Mouse (Mus musculus) neural tube, embryonic 13.5 days (tissue): ENCODE data around the gene Dus3l. TPM values are rescaled to one million over a fixed set of nuclear protein-coding genes. Genes with fewer than 3 reads are reported as not detected.

ENCODE experiments used
- ATAC-seq: fragments of 200-750 bp; cut with Nextera tagmentation; 2 replicates; pipeline ENCODE4 v1.8.0; 2017; ENCODE audit warnings: low read depth, mild to moderate bottlenecking, moderate TSS enrichment, moderate library complexity
- H3K27ac ChIP-seq: fragments of 300-500 bp; sonication (generic); replicated peaks from 2 replicates; pipeline ENCODE4 v1.5.1; 2015; ENCODE audit warnings: moderate library complexity, mild to moderate bottlenecking, inconsistent platforms
- H3K27me3 ChIP-seq: fragments of 300-500 bp; sonication (generic); 2 replicates; pipeline ENCODE4 v1.6.1; 2015; ENCODE audit warnings: mild to moderate bottlenecking, inconsistent platforms
- H3K36me3 ChIP-seq: fragments of 300-500 bp; sonication (generic); 2 replicates; pipeline ENCODE4 v1.6.1; 2015; ENCODE audit warnings: mild to moderate bottlenecking, inconsistent platforms
- H3K4me1 ChIP-seq: fragments of 300-500 bp; sonication (generic); replicated peaks from 2 replicates; pipeline ENCODE4 v1.6.1; 2015; ENCODE audit warnings: inconsistent platforms
- H3K4me2 ChIP-seq: fragments of 300-500 bp; sonication (generic); 2 replicates; pipeline ENCODE4 v1.6.1; 2015; ENCODE audit warnings: inconsistent platforms, mild to moderate bottlenecking, moderate library complexity
- H3K4me3 ChIP-seq: fragments of 300-500 bp; sonication (generic); 2 replicates; pipeline ENCODE4 v1.5.1; 2015; ENCODE audit warnings: mild to moderate bottlenecking, inconsistent platforms
- H3K9ac ChIP-seq: fragments of 300-500 bp; sonication (generic); 2 replicates; pipeline ENCODE4 v1.6.1; 2015; ENCODE audit warnings: moderate library complexity, mild to moderate bottlenecking, inconsistent platforms
- H3K9me3 ChIP-seq: fragments of 300-500 bp; sonication (generic); 2 replicates; pipeline ENCODE4 v1.6.1; 2016; ENCODE audit warnings: inconsistent platforms
- WGBS: fragments of 180-500 bp; shearing (Covaris S2); methylation state at CpG from one replicate; pipeline ENCODE4 v1.1.7; 2015; 5-methylcytosine and 5-hydroxymethylcytosine counted together
- polyA plus RNA-seq: library from polyadenylated mRNA; unstranded; fragments of >200 nt; fragmentation: Nextera tagmentation; extraction: Ambion mirVana; gene quantifications from 2 replicates; pipeline ENCODE4 v1.2.1, GENCODE M21; 2015

Gene Dus3l
- polyA plus RNA-seq = 61.5 and 64.6 TPM in 2 replicates

DNA sequence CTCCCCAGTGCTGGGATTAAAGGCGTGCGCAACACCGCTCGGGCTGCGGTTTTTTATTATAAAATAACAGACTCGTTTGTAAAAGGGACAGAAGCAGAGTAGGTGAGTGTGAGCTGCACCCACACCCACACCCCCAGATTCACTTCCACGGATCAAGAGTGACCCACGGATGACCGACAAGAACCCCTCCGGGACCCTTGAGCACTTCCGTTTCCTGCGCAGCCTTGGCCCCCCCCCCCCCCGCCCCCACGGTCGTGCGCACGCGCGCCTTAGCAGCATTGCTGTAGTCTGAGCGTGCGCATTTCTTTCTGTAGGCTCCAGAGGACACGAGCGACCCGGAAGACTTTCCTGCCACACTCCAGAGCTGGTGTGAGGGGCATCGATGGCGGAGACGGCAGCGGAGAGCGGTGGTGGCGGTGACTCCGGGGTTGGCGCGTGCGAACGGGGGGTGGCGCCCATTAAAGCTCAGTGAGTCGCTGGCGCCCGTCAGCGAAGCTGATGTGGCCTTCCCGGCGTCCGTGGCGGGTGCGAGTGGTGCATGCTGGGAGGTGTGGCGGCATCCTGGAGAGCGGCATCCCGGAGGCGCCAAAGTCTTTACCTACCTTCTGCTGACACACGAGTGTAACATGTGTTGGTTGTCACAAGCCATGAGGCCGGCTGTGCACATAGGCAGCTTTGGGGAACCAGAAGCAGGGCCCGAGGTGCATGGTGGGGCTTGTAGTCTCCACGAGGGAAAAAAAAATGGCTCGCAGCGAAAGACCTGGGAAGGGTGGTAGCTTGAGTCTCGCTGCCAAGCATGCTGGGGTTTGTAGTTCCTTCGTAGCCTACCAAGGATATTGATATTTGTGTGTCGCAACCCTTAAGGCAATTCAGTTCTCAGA is at the start of gene Dus3l:
Gene Dus3l (plus strand): TSS at position 284 of the 881 bp plus-strand sequence.
- Histone ChIP-seq H3K27ac (peak within 1 kb of the TSS; percentile 96), H3K36me3 (peaks cover 34% of the 10 kb centered on the region), H3K4me1 (peaks cover 25% of the 10 kb centered on the region), H3K4me3 (peak within 1 kb of the TSS; percentile 58), H3K9me3 (no peaks in the 10 kb centered on the region), H3K27me3 (peaks cover 14% of the 10 kb centered on the region; the same call in 1 of the 2 replicates), H3K9ac (peak within 1 kb of the TSS; percentile 87), H3K4me2 (peak within 1 kb of the TSS; percentile 80)
- ATAC-seq = peak; percentile 82
- WGBS = 2% methylated on average over 57 of the region's 58 CpGs

DNA sequence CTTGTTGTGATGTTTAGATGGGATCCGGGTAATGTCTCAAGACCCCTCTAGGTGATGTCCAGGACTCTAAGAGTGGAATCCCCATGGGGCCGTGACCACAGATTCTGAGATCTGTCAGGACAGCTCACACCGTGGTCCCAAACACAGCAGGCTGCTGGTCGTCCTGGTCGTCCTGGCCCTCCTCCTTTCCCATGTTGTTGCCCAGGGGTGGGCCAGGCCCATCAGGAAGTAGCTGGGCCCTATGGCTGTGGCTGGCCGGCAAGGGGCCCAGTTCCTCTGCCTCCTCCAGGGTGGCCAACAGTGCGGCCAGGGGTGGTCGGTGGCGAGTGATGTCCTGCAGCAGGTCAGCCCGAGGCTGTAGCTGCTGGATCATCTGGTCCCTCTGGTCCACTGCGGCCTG is 49.2 kb upstream of the Dus3l start:
- peak overlapping the region; percentile 83 for H3K4me3 ChIP-seq
- peaks cover 36% of the 10 kb centered on the region for H3K4me1 ChIP-seq
- H3K4me2 ChIP-seq = peak overlapping the region; percentile 82
- peaks cover 28% of the 10 kb centered on the region for H3K36me3 ChIP-seq
- WGBS = 62% methylated on average over 11 of the region's 11 CpGs
- peak overlapping the region; percentile 84 for H3K9ac ChIP-seq
- no peak overlapping the region for H3K27ac ChIP-seq
- H3K9me3 ChIP-seq = no peaks in the 10 kb centered on the region
- no peak for ATAC-seq
- H3K27me3 ChIP-seq = no peaks in the 10 kb centered on the region

DNA sequence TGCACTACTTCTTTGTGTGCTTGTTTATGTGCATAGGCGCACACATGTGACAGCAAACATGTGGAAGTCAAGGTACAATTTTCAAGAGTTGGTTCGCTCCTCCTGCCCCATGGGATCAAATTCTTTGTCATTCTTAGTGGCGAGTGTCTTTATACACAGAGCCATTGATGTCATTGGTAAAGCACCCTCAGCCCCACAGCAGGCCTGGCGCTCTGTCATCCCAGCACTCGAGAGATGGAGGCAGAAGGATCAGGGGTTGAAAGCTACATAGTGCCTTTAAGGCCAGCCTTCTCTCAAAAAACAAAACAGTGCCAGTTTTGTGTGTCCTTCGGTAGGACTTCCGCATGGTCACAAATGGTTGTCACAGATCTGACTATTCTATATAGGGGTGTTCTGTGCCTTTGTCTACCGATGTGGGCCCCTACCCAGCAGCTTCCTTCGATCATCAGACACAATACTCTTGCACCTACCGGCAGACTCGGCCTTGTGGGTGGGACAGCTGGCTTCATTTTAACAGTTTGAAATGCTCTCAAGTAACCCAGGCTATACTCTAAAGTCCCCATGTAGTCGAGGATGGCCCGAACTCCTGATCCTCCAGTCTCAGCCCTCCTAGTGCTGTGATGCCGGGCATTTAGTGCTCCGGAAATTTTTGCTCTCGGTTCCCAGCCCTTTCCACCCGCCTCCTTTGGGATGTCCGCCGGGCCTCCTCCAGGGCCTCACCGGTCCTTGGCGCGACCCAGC is 48.5 kb upstream of the Dus3l start:
- H3K4me2 ChIP-seq = peak overlapping the region; percentile 82
- ATAC-seq = peak; percentile 3
- peak overlapping the region; percentile 83 for H3K4me3 ChIP-seq
- WGBS = 25% methylated on average over 22 of the region's 22 CpGs
- no peaks in the 10 kb centered on the region for H3K27me3 ChIP-seq
- peak overlapping the region; percentile 84 for H3K9ac ChIP-seq
- H3K4me1 ChIP-seq = peaks cover 39% of the 10 kb centered on the region
- no peaks in the 10 kb centered on the region for H3K9me3 ChIP-seq
- H3K36me3 ChIP-seq = peaks cover 25% of the 10 kb centered on the region
- peak overlapping the region; percentile 88 for H3K27ac ChIP-seq

- Histone ChIP-seq H3K27ac (peak overlapping the region; percentile 88), H3K27me3 (no peaks in the 10 kb centered on the region), H3K36me3 (peaks cover 25% of the 10 kb centered on the region), H3K9ac (peak overlapping the region; percentile 92), H3K4me2 (peak overlapping the region; percentile 82), H3K4me1 (peaks cover 39% of the 10 kb centered on the region), H3K4me3 (peak overlapping the region; percentile 83), H3K9me3 (no peaks in the 10 kb centered on the region)
- 0% methylated on average over 55 of the region's 55 CpGs for WGBS
- peak; percentile 95 for ATAC-seq
Observed at GRCm38 (mm10) chr17:56716655-56717362, 47.7 kb upstream of the Dus3l start.

DNA sequence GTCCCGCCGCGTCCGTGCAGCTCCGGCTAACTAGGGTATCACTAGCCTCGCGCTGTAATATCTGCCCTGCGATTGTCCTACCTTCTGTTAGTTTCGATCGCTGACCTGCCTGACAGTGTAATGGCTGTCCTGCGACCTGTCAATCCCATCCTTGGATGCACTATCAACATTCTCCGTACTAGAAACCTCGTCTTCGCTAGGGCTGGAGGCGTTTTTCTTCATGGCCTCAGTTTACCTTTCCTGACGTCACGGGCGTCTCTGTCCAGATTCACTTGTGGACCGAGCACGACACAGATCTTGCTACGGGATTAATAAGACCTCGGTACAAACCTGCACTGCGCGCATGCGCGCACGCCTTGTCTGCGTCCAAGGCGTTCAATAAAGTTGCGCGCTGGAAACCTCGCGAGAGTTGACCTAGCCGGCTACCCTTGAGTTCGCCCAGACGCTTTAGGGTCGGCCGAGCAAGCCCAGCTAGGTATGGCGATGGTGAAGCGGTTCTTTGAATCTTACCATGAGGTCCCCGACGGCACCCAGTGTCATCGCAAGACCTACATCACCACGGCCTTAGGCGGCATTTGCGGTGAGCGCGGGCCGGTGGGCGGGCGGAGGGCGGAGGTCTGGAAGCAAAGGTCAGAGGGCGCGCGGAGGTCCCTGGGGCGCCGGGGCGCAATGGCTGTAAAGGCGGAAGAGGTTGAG is 47.0 kb upstream of the Dus3l start, which contains the start of the genes Ndufa11 and Vmac:
Gene Ndufa11 (plus strand): TSS at position 405 of the 696 bp plus-strand sequence.
Gene Vmac (minus strand): TSS at position 660 of the 696 bp plus-strand sequence.
- H3K9me3 ChIP-seq = no peaks in the 10 kb centered on the region
- WGBS = under 1% methylated on average over 59 of the region's 59 CpGs
- peak; percentile 77 for ATAC-seq
- peak within 1 kb of the TSS; percentile 92 for H3K9ac ChIP-seq
- H3K27ac ChIP-seq = peak within 1 kb of the TSS; percentile 88
- H3K36me3 ChIP-seq = peaks cover 25% of the 10 kb centered on the region
- peaks cover 44% of the 10 kb centered on the region for H3K4me1 ChIP-seq
- peak within 1 kb of the TSS; percentile 82 for H3K4me2 ChIP-seq
- no peaks in the 10 kb centered on the region for H3K27me3 ChIP-seq
- peak within 1 kb of the TSS; percentile 83 for H3K4me3 ChIP-seq

DNA sequence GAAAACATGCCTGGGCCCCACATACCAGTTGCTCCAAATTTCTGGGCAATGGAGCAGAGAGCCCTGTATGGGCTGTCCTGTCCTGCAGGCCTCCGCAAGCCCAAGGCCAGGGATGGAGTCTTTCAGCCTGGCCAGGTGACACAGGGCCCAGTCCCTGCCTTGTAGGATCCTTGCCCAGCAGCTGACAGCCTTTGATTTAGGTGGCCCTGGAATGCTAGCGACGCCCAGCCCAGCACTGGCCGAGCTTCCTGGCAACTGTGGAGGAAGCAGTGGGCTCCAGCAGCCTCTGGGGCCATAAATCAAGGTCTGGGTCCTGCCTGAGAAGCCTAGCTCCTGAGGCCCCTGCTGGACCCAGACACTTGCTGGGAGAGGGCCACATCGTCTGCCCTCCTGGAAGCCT is 42.1 kb upstream of the Dus3l start:
- ATAC-seq = no peak
- Histone ChIP-seq H3K9ac (0 out of 2 replicates have a peak overlapping the region, but pooled peaks have one; percentile 12), H3K27me3 (no peaks in the 10 kb centered on the region), H3K9me3 (no peaks in the 10 kb centered on the region), H3K4me2 (no peak overlapping the region), H3K36me3 (peaks cover 43% of the 10 kb centered on the region), H3K4me1 (peaks cover 40% of the 10 kb centered on the region), H3K4me3 (no peak overlapping the region), H3K27ac (no peak overlapping the region)
- WGBS = 40% methylated on average over 5 of the region's 5 CpGs

DNA sequence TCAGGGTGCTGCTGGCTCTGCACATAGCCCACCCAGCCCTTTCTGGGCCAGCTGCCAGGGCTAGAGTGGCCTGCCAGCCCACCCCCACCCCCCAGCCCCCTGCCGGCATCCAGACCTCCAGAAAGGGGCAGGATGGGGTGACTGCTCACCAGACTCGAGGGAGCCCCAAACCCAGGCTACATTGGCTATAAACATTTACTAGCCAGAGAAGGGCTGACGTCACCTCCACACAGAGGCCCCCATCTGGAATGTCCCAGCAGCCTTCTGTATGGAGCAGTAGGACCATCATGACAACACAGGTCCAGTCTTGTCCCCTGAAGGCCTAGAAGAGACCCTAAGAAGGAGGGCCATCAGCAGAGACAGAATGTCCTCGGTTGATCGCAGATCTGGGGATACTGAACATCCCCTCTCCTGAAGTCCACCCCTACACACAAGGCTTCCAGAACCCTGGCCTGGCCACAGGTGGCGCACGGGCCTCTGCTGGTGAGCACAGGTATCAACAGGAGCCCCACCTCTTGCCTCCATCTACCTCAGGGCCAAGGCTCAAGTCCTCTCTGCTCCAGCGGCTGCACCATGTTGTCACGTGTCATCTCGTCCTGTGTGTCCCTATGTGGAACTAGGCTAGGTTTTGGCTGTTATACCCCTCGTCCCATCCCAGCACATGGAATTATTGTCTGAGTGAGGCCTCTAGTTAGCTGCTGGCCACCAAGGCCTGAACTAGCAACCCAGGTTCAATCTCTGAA is 41.0 kb upstream of the Dus3l start:
- H3K9ac ChIP-seq = 0 out of 2 replicates have a peak overlapping the region, but pooled peaks have one; percentile 12
- no peak; the same call in 1 of the 2 replicates for ATAC-seq
- no peak overlapping the region for H3K27ac ChIP-seq
- H3K4me3 ChIP-seq = no peak overlapping the region
- no peaks in the 10 kb centered on the region for H3K27me3 ChIP-seq
- no peaks in the 10 kb centered on the region for H3K9me3 ChIP-seq
- H3K4me1 ChIP-seq = peaks cover 44% of the 10 kb centered on the region
- peaks cover 43% of the 10 kb centered on the region for H3K36me3 ChIP-seq
- WGBS = 84% methylated on average over 11 of the region's 11 CpGs
- no peak overlapping the region for H3K4me2 ChIP-seq

GRCm38 (mm10) chr17:56727029-56727649 is 37.4 kb upstream of the Dus3l start:
- WGBS = 13% methylated on average over 7 of the region's 7 CpGs
- H3K4me3 ChIP-seq = no peak overlapping the region
- 0 out of 2 replicates have a peak, but pooled peaks cover 3% of the 10 kb centered on the region for H3K27me3 ChIP-seq
- ATAC-seq = no peak
- no peak overlapping the region for H3K4me2 ChIP-seq
- peaks cover 36% of the 10 kb centered on the region for H3K4me1 ChIP-seq
- H3K27ac ChIP-seq = no peak overlapping the region
- H3K9me3 ChIP-seq = no peaks in the 10 kb centered on the region
- H3K36me3 ChIP-seq = peaks cover 28% of the 10 kb centered on the region
- no peak overlapping the region for H3K9ac ChIP-seq

DNA sequence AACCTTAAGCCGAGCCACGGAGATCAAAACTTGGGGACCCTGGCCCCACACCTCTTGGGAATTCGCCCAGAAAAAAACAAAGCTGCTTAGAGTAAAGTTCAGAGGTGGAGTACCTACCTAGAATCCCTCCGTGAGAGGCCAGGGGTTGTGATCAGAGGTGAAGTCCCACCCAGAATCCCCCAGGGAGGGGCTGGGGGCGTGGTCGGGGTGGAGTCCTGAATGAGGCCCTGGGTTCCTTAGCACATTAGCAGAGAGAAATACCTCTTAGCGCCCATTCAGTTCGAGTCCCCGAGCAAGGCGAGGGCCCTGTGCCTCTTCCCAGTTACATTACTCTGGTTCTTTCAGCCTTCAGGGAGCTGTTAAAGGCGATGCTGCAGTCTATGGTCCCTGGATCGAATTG is 36.9 kb upstream of the Dus3l start:
- Histone ChIP-seq H3K4me3 (no peak overlapping the region), H3K9ac (no peak overlapping the region), H3K4me1 (peaks cover 31% of the 10 kb centered on the region), H3K9me3 (no peaks in the 10 kb centered on the region), H3K27ac (no peak overlapping the region), H3K27me3 (0 out of 2 replicates have a peak, but pooled peaks cover 4% of the 10 kb centered on the region), H3K4me2 (no peak overlapping the region), H3K36me3 (peaks cover 23% of the 10 kb centered on the region)
- no peak for ATAC-seq
- 9% methylated on average over 12 of the region's 12 CpGs for WGBS

DNA sequence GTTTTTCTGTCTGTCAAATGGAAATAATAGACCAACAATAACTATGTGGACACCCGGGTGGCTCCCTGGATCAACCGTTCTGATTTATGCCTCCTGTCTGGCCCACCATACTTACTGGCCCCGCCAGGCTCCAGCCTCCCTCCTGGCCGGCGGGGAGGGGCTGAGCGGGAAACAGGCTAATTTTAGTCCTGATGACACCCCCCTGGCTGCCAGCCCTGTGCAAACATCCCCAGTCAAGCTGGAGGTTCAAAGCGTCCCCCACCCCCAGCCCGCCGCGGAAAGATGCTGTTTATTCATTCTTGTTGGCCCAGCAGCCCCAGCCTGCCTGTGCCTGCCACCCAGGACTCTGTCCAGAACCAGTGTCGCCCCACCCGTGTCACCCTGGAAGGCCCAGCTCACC is 36.4 kb upstream of the Dus3l start:
- Histone ChIP-seq H3K27ac (no peak overlapping the region), H3K27me3 (0 out of 2 replicates have a peak, but pooled peaks cover 4% of the 10 kb centered on the region), H3K9ac (no peak overlapping the region), H3K36me3 (peaks cover 18% of the 10 kb centered on the region), H3K4me1 (peaks cover 26% of the 10 kb centered on the region), H3K9me3 (no peaks in the 10 kb centered on the region), H3K4me2 (no peak overlapping the region), H3K4me3 (no peak overlapping the region)
- WGBS = 24% methylated on average over 12 of the region's 12 CpGs
- no peak for ATAC-seq
